10 mouse cellular contexts compared by ENCODE assay signal in the genomic region with DNA sequence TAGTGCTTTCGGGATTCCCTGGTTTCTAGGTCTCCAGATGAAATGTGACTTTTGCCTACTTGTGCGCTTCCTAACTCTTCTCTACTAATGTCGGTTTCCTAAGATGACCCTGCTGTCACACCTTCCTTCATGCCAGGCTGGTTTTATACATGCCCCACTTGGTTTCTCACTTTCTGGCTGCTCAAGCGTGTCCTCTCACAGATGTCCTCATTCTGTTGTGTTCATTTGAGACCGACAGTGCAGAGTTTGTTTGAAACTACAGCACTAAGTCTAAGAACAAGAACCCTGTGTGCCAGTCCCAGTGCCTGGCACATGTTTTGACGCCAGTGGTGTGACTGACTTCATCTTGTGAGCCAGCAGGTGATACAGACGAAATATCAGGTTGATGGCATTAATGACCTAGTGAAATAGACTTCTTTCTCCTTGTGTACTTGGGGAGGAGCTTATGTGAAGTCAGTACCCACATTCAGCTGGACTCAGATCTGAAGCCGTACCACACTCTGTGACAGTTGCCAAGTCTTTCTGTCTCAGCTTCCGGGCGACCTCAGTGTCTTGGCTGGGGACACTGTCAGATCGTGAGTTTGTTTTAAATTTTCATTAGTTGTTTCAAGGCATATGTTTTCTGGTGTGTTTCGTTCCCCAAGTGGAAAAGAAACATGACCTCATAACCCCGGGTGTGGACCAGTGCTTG. TPM values are rescaled to one million over a fixed set of nuclear protein-coding genes. Genes with fewer than 3 reads are reported as not detected.
A peak's percentile ranks its signal among the peaks of the same experiment; 100 is the strongest.
DNase-seq lines count a peak whose midpoint lies in the region; ATAC-seq and TF ChIP-seq lines count a peak whose summit lies in the region.
"Had no signal": no experiment of that assay in that cellular context is flagged by ENCODE, and none has a peak within 500 bp of the region (broad histone marks: within the 10 kb centered on the region; RNA-seq: fewer than 3 reads in every experiment).

No protein-coding gene starts in this region.

- H3K4me3 ChIP-seq in hindbrain, embryonic 15.5 days: no peak overlapping the region
- H3K4me3 ChIP-seq in hindbrain, embryonic 12.5 days: no peak overlapping the region
- H3K4me3 ChIP-seq in liver, postnatal 0 days (ENCODE audit: low read depth, low read length): no peak overlapping the region
- no peak overlapping the region for H3K4me3 ChIP-seq in liver, embryonic 12.5 days
- H3K4me3 ChIP-seq: limb, embryonic 10.5 days had no signal

- TF ChIP-seq EP300 in liver, postnatal 0 days (IDR thresholded peaks at IDR 0.05; ENCODE audit: low read depth): no peak

- no peak for DNase-seq in liver, postnatal 0 days
- DNase-seq in cerebellum, postnatal 10 days: peak; percentile 67 to 77
- no peak for DNase-seq in T-cell, adult 2 months (ENCODE audit: low spot score)
- DNase-seq in embryo, embryonic 11 days: no peak
- DNase-seq: lung, adult 2 months had no signal

- 0 out of 2 replicates have a peak, but pooled peaks cover 8% of the 10 kb centered on the region for H3K36me3 ChIP-seq in hindbrain, embryonic 15.5 days
- peaks cover 34% of the 10 kb centered on the region for H3K36me3 ChIP-seq in hindbrain, embryonic 12.5 days
- H3K36me3 ChIP-seq in liver, postnatal 0 days (replicated peaks; ENCODE audit: insufficient read depth, low read length): peaks cover 25% of the 10 kb centered on the region
- peaks cover 81% of the 10 kb centered on the region for H3K36me3 ChIP-seq in liver, embryonic 12.5 days

- H3K4me2 ChIP-seq in hindbrain, embryonic 15.5 days: no peak overlapping the region
- H3K4me2 ChIP-seq in hindbrain, embryonic 12.5 days (replicated peaks): no peak overlapping the region
- no peak overlapping the region for H3K4me2 ChIP-seq in liver, postnatal 0 days (ENCODE audit: low read depth, low read length)
- no peak overlapping the region for H3K4me2 ChIP-seq in liver, embryonic 12.5 days
- H3K4me2 ChIP-seq: hindbrain, embryonic 14.5 days had no signal

- H3K9ac ChIP-seq in hindbrain, embryonic 15.5 days: no peak overlapping the region
- no peak overlapping the region for H3K9ac ChIP-seq in hindbrain, embryonic 12.5 days
- no peak overlapping the region for H3K9ac ChIP-seq in liver, postnatal 0 days (replicated peaks)
- no peak overlapping the region for H3K9ac ChIP-seq in liver, embryonic 12.5 days
- H3K9ac ChIP-seq: hindbrain, embryonic 14.5 days had no signal

- H3K27me3 ChIP-seq in hindbrain, embryonic 15.5 days: no peaks in the 10 kb centered on the region
- no peaks in the 10 kb centered on the region for H3K27me3 ChIP-seq in hindbrain, embryonic 12.5 days
- H3K27me3 ChIP-seq in liver, postnatal 0 days (ENCODE audit: insufficient read depth, low read length): no peaks in the 10 kb centered on the region
- H3K27me3 ChIP-seq in liver, embryonic 12.5 days (replicated peaks): no peaks in the 10 kb centered on the region

- TF ChIP-seq CTCF in liver, postnatal 0 days (IDR thresholded peaks at IDR 0.05; ENCODE audit: low read depth): no peak

- 83% methylated on average over 13 of the region's 13 CpGs for WGBS in hindbrain, embryonic 15.5 days
- WGBS in hindbrain, embryonic 12.5 days: 90% methylated on average over 13 of the region's 13 CpGs
- WGBS in liver, postnatal 0 days (ENCODE audit: insufficient replicate concordance): 90% methylated on average over 13 of the region's 13 CpGs
- 84% methylated on average over 13 of the region's 13 CpGs for WGBS in liver, embryonic 12.5 days (ENCODE audit: insufficient replicate concordance)

- ATAC-seq in hindbrain, embryonic 15.5 days (ENCODE audit: low FRiP score, low read depth): no peak
- ATAC-seq in hindbrain, embryonic 12.5 days (ENCODE audit: low FRiP score): no peak
- ATAC-seq in liver, postnatal 0 days: no peak
- ATAC-seq in liver, embryonic 12.5 days: no peak

- H3K9me3 ChIP-seq in hindbrain, embryonic 15.5 days: no peaks in the 10 kb centered on the region
- H3K9me3 ChIP-seq in hindbrain, embryonic 12.5 days (replicated peaks): no peaks in the 10 kb centered on the region
- H3K9me3 ChIP-seq in liver, postnatal 0 days (ENCODE audit: low read length): no peaks in the 10 kb centered on the region
- H3K9me3 ChIP-seq in liver, embryonic 12.5 days (replicated peaks): no peaks in the 10 kb centered on the region
- H3K9me3 ChIP-seq: limb, embryonic 10.5 days had no signal

- 0 out of 2 replicates have a peak, but pooled peaks cover 5% of the 10 kb centered on the region for H3K4me1 ChIP-seq in hindbrain, embryonic 15.5 days (replicated peaks)
- no peaks in the 10 kb centered on the region for H3K4me1 ChIP-seq in hindbrain, embryonic 12.5 days
- no peaks in the 10 kb centered on the region for H3K4me1 ChIP-seq in liver, postnatal 0 days (ENCODE audit: insufficient read depth)
- no peaks in the 10 kb centered on the region for H3K4me1 ChIP-seq in liver, embryonic 12.5 days
- H3K4me1 ChIP-seq: limb, embryonic 10.5 days had no signal

- H3K27ac ChIP-seq in hindbrain, embryonic 15.5 days (replicated peaks): peak overlapping the region; percentile 15; the same call in 1 of the 2 replicates
- no peak overlapping the region for H3K27ac ChIP-seq in hindbrain, embryonic 12.5 days
- H3K27ac ChIP-seq in liver, postnatal 0 days (ENCODE audit: low read depth): 0 out of 2 replicates have a peak overlapping the region, but pooled peaks have one; percentile 14
- no peak overlapping the region for H3K27ac ChIP-seq in liver, embryonic 12.5 days
- H3K27ac ChIP-seq: hindbrain, embryonic 14.5 days; limb, embryonic 10.5 days had no signal

RNA-seq across cellular contexts. Expression of gene Gm5129, which starts 37.9 kb away (rescaled TPM):
- not detected in 2 replicates for polyA plus RNA-seq in hindbrain, embryonic 15.5 days (2015; fragmentation: Nextera tagmentation; extraction: Ambion mirVana)
- polyA plus RNA-seq in hindbrain, embryonic 12.5 days (2016; fragmentation: Nextera tagmentation; extraction: Ambion mirVana): not detected in 2 replicates
- not detected in 2 replicates for polyA plus RNA-seq in liver, postnatal 0 days (2015; fragmentation: Nextera tagmentation; extraction: Ambion mirVana)
- not detected in 2 replicates for polyA plus RNA-seq in liver, embryonic 12.5 days (2016; fragmentation: Nextera tagmentation; extraction: Ambion mirVana)
- polyA plus RNA-seq: hindbrain, embryonic 14.5 days; lung, adult 2 months had no signal

RNA-seq across cellular contexts. Expression of gene Dnajb6, which starts 38.1 kb away (rescaled TPM):
- polyA plus RNA-seq in hindbrain, embryonic 15.5 days (2015; fragmentation: Nextera tagmentation; extraction: Ambion mirVana): 269 and 274 TPM in 2 replicates
- polyA plus RNA-seq in hindbrain, embryonic 12.5 days (2016; fragmentation: Nextera tagmentation; extraction: Ambion mirVana): 227 and 270 TPM in 2 replicates
- 83.0 and 87.4 TPM in 2 replicates for polyA plus RNA-seq in liver, postnatal 0 days (2015; fragmentation: Nextera tagmentation; extraction: Ambion mirVana)
- polyA plus RNA-seq in liver, embryonic 12.5 days (2016; fragmentation: Nextera tagmentation; extraction: Ambion mirVana): 104 and 112 TPM in 2 replicates

Comparison
In these comparisons a context has a peak if more than half of its experiments do, and no peak if none do; other contexts are left out.
1. H3K27ac ChIP-seq: peak in hindbrain, embryonic 15.5 days (single experiment) and liver, postnatal 0 days (single experiment); none in hindbrain, embryonic 12.5 days (single experiment) and liver, embryonic 12.5 days (single experiment).
2. DNase-seq: peak in cerebellum, postnatal 10 days (2 of 2); none in liver, postnatal 0 days (single experiment), T-cell, adult 2 months (single experiment) and embryo, embryonic 11 days (single experiment).